Mouse (Mus musculus) NIH3T3 (cell line): ENCODE results near the gene Cenpm.
A peak's percentile ranks its signal among the peaks of the same experiment; 100 is the strongest.

ENCODE experiments used
- DNase-seq: peaks from one replicate; pipeline ENCODE4 v3.0.0-alpha.2; 2012; ENCODE audit warnings: low read depth

The Cenpm gene

DNA sequence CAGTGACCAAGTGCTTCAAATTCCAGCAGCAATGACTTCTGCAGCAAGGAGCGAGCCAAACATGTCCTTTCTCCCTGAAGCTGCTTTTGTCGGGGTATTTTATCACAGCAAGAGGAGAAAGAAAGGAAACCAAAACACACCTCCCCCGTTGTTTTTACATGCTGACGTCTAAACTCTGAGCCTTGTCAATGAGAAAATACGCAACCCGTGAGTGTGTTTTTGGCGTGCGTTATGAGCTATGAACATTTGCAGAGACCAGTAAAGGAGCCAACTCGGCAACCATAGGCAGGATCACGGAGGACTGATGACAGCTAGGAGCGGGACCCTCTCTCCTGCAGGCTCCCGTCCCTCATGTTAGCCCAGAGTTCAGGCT, 820 bp downstream of the Cenpm start:
- DNase-seq, result peak; percentile 70

DNA sequence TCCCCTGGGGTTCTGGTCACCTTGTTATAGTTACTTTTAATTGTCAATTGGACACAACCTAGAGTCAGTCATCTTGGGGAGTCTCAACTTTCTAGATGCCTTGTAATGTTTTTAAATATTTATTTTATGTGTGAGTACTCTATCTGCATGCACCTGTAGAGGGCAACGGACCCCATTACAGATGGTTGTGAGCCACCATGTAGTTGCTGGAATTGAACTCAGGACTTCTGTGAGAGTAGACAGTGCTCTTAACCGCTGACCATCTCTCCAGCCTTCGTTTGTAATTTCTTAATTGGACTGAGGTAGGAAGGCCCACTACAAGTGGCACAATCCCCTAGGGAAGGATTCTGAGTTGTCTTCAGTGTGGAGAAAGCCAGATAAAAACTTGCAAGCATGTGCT, 1.2 kb downstream of the Cenpm start:
- no peak for DNase-seq

DNA sequence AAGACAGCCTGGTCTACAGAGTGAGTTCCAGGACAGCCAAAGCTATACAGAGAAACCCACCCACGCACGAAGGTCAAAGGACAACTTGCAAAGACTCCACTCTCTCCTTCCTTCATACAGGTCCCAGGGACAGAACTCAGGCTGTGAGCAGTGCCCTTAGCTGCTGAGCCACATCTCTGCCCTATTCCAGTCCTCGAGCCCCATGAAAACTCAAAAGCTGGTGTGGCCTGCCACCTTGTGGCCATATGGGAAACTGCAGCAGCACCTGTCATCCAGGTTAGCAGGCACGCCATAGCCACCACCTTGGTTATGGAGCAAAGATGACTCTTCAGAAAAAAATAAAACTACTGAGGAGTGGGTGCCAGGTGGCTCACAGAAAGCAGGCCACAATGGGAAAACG, 8.0 kb downstream of the Cenpm start:
- peak; percentile 86 for DNase-seq

GRCm38 (mm10) chr15:82235661-82236060, 8.9 kb downstream of the Cenpm start:
- DNase-seq, result peak; percentile 38

- DNase-seq, result no peak
Measured at GRCm38 (mm10) chr15:82232651-82233050, 11.9 kb downstream of the Cenpm start.

DNA sequence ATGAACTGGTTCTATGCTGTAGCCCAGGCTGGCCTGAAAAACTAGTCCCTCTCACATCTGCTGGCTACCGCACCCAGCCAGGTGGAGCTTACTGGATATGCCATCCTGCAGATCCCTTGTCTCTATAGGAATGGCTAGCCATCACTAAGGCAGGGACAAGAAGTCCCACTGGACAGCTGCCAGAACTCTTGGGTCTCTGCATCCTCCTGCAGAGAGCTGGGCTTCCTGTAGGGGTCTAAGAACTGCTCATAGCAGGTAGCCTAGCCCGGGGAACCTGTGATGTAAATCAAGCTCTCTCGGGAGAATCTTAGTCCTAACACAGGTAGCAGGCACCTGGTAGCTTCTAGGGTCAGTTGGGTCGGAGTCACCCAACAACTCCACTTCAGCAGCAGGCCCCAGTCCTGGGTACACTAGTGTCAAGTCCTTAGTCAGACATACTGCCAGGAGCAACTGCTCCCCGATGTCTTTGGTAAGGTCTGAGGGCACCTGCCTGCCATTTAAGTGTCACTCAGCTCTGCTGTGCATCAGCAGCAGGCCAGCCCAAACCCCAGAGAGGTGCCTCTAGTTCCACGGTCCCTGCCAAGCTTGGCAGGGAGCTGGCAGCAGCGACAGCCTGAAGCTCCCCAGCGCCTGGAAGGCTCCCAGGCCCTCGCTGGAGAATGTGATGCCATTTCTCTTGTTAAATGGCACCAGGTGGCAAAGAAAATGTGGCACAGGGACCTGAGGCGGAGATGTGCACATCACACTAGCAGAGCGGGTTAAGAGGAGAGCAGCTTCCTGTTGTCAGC, 12.8 kb downstream of the Cenpm start:
- no peak for DNase-seq

DNA sequence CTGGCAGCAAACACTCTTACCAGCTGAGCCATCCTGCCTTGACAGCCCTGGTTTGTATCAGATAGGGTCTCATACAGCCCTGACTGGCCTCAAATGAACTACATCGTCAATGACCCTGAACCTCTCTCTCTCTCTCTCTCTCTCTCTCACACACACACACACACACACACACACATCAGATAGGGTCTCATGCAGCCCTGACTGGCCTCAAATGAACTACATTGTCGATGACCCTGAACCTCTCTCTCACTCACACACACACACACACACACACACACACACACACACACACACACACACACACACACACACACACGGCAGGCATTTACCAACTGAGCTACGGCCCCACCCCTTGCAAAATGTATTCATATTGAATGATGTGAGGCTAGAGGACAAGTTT, 13.4 kb downstream of the Cenpm start:
- DNase-seq, result no peak

DNA sequence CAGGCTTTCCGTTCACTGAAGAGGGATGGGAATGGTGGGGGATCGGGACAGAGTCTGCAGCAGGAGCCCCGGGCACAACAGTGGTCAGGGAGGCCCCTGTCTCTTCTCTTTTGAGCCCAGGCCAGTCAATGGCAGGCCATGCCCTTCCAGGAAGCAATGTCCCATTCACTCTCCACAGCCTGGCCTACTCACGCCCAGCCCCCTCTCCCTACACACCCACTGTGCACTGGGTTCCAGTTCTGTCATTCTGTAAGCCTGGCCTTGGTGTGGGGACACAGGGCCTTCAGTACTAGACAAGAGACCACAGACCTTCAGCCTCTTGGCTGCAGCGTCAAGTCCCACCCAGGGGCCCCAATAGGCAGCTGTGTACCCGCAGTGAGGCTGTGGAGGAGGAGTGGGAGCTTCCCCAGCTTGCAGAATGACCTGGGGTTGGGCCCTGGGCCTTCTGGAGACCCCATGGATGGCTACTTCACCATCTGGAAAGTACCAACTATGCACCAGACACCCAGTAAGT, 14.4 kb downstream of the Cenpm start:
- DNase-seq, result no peak

GRCm38 (mm10) chr15:82229542-82230045, 15.0 kb downstream of the Cenpm start:
- no peak for DNase-seq

GRCm38 (mm10) chr15:82225769-82226168, 18.8 kb downstream of the Cenpm start:
- DNase-seq, result no peak

DNA sequence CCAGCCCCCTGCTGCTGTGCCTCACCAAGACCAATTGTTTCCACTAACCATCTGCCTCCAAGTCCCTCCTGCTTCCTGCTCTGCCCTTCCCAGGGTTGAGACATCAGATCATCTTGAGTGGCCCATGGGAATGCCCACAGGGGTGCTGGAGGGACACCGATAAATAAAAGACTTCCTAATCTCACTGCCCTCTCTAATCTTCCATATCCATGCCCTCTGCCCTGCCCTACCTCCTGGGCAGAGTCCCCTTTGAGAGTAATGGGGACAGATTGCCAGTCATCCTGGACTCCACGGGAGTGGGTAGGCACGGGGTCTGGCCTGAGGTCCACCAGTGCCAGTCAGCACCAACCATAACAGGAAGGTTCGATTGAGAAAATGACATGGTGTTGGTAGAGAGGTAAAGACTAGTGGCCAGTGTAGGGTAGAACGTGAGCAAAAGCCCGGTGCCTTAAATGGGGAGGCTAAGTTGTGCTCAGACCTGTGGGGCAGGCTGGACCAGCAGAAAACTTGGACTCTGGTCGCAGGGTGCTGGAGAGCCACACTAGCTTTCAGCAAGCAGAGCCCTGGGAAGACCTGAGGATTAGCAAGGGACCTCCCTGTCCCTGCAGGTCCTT, 19.8 kb downstream of the Cenpm start:
- no peak for DNase-seq

GRCm38 (mm10) chr15:82223657-82224601, 20.6 kb downstream of the Cenpm start, which contains the start of gene Tnfrsf13c:
Gene Tnfrsf13c (minus strand): TSS chr15:82224369.
- no peak for DNase-seq

DNA sequence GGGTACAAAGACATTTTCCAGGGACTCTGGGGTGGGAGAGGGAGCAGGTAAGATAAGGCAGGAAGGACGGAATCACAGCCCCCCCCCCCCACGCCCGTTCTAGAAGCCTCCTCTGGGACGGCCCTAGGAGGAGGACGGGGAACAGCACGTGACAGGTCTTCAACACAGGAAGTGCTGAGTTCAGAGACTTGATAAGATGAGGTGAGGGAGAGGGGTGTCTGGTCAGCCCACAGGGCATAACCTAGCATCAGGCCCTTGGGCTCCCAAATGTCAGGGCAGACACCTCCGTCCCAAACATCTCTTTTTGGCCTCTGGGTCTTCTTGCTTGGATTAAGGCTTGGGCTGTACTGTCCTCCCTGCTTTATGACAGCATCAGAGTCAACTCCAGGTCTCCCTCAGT, 21.3 kb downstream of the Cenpm start:
- no peak for DNase-seq

GRCm38 (mm10) chr15:82221104-82221860, 23.3 kb downstream of the Cenpm start:
- peak; percentile 40 for DNase-seq

GRCm38 (mm10) chr15:82220003-82220675, 24.4 kb downstream of the Cenpm start:
- no peak for DNase-seq

DNA sequence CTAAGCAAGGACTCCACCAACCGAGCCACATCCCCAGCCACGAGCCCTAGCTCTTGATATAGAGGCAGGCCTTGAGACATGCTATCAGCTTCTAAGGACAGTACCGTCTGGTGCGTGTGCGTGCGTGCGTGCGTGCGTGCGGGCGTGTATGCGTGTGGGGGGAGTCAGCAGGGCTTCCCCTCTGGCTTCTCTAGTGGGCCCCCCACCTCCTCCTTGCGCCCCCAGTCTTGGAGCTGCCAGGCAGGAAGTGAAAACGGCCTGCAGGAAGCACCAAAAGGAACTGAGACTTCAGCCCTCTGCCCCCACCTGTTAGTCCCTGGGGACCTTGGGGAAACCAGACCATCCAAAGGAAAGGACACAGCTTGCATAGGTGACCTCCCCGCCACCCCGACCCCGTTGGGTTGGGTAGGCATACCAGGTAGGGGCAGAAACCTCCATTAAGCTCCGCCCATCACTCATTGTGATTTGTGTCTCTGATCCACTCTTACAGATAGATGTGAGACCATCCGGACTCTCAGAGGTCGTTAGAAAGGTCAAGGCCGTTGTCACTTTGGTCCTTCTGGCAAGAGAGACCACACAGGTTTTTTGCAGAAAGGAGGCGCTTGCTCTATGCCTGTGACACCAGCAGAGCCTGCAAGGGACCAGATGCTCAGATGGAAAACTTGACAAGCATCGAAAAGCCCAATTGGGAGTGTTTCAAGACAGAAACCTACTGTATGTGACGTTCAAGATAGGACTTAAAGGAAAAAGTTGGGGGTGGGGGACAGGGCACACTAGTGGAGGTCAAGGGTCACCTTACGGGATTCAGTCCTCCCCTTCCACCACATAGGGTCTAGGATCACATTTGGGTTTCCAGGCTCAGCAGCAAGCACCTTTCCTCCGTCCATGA, 25.5 kb downstream of the Cenpm start:
- no peak for DNase-seq

- peak; percentile 28 for DNase-seq
Measured at GRCm38 (mm10) chr15:82217980-82218379, 26.6 kb downstream of the Cenpm start.

GRCm38 (mm10) chr15:82217039-82217438, 27.5 kb downstream of the Cenpm start:
- no peak for DNase-seq

DNA sequence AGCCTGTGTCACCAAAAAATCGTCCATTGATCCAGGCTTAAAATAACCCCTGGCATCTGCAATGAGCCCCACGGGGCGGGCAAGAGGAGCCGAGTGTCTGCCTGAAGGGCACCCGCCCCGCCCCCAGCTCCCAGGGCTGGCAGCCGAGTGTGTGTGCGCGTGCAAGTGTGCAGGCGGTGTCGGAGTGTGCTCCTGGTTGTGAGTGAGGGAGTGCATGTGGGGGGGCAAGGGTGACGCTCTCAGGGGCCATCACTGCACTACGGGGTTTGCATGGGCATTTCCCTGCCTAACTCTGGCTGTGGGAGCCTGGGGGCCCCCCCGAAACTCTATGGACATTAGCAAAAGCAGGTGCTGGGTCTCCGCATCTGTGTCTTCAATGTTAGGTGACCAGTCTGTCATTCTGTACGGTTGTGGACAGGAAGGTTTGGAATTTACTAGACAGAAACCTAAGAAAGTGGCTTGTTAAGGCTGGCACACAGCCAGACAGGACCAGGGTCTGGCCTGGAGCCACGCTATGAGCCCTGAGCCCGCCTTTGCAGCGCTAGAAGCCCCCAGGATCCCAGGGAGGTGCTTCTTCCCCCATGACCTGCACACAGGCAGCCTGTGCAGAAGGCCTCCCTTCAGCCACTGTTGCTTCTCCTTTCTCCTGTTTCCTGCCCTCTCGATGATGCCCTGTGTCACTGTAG, 28.3 kb downstream of the Cenpm start:
- no peak for DNase-seq
